Mouse (Mus musculus) brain, adult 2 months (tissue): Measurements from ENCODE around the gene Slc6a5.

ENCODE experiments used
- DNase-seq: peaks from one replicate; pipeline ENCODE4 v3.0.0; 2011; ENCODE audit warnings: low read depth, low spot score

Slc6a5 gene

DNA sequence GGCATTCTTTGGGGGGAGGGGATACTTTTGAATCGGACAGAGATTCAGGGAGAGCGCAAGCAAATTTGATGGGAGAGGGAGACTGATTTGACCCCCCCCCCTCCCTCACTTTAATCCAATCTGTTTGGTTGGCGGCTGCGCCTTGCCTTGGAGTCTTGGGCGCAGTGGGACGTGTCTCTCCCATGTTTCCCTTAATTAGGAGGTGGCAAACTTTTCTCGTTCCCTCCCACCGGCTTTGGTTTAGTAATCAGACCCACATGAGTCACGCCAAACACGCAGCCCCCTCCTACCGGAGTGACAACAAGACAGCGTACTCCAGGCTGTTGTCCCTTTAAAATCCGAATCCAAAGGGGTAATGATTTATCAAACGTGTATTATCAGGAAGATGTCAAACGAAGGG, at the start of gene Slc6a5:
Gene Slc6a5 (plus strand): TSS at position 297 of the 400 bp plus-strand sequence.
- no peak for DNase-seq

DNA sequence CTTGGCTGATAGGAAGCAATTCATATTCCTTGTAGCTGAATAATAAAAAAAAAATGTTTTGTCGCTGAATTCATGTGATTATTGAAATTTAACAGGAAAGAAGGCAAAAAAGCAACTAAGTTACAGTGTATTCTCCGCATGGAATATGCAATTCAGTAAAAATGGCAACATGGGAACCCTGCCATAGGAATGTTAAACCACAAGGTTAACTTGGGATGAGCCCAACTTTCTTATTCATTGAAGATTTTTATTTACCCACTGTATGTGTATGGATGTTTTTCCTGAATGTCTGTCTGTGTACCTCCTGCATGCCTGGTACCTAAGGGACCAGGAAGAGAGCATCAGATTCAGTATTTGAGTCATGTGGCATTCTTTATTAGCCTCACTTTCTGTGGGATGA, 48.8 kb upstream of the Slc6a5 start:
- DNase-seq = no peak

GRCm38 (mm10) chr7:49863753-49864152, 46.2 kb upstream of the Slc6a5 start:
- no peak for DNase-seq

- DNase-seq = peak; percentile 55
These were observed 40.3 kb upstream of the Slc6a5 start for GRCm38 (mm10) chr7:49869656-49870055.

- DNase-seq = peak; percentile 60
These were observed 39.7 kb upstream of the Slc6a5 start for GRCm38 (mm10) chr7:49870276-49870675.

- no peak for DNase-seq
These were observed 32.6 kb upstream of the Slc6a5 start for GRCm38 (mm10) chr7:49877307-49877706.

- no peak for DNase-seq
These were observed 30.9 kb upstream of the Slc6a5 start for GRCm38 (mm10) chr7:49879051-49879450.

DNA sequence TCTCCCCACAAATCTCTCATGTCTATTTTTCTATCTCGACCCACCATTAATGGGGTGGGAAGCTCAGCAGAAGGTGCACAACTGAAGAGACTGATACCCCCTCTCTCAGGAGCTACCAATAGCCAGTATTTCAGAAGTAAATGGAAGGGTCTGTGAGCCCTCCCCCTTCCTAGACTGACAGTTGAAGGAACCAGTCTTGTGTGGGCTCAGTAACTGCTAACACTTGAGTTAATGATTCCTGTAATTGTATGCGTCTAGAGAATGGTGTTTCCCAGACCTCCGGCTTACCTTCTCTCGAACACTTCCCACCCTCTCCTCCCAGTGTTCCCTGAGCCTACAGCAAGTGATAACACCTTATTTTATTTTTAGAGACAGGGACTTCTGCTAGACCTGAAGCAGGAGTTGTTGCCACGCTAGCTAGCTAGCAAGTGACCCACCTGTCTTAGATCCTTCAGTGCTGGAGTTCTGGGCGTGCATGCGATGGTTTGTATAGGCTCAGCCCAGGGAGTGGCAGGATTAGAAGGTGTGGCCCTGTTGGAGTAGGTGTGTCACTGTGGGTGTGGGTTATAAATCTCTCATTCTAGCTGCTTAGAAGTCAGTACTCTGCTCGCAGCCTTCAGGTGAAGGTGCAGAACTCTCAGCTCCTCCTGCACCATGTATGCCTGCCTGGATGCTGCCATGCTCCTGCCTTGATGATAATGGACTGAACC, 29.8 kb upstream of the Slc6a5 start:
- no peak for DNase-seq

DNA sequence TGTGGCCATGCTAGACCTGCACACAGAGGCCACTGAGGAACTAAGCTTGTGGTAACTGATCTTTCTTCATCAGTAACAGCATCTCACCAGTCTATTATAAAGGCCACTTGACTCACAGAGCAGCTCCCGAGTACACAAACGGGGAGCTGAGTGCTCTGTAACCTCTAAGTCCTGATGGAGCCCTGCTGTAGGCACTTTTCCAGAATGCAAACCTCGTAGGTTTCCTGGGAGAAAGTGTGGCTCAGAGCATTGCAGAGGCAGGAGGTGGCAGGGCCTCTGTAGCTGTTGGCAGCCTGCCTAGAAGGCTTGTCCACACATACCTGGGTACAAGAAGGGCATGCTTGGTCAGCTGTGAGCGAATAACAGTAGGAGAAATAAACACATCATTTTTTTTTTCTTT, 27.7 kb upstream of the Slc6a5 start:
- DNase-seq = peak; percentile 56

- DNase-seq = peak; percentile 67
These were observed 27.1 kb upstream of the Slc6a5 start for GRCm38 (mm10) chr7:49882694-49883389.

GRCm38 (mm10) chr7:49887776-49888390, 22.1 kb upstream of the Slc6a5 start:
- no peak for DNase-seq

GRCm38 (mm10) chr7:49894786-49895185, 15.2 kb upstream of the Slc6a5 start:
- no peak for DNase-seq

DNA sequence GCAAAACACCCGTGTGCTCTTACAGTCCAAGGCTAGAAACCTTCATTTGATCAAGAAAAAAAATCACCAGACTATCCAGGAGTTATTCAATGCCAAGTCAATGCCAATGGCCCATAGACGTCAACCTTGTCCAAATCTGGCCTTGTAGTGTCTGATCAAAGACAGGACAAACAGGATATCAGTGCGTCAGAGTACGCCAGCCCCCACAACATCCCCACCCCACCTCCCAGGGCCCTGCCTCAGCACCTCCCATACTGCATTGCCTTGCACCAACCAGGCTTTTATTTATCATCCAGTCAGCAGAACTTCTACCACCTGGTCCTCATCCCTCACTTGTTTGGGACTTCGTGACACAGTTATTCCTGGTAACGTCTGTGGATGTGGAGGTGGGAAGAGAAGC, 14.7 kb upstream of the Slc6a5 start:
- DNase-seq = peak; percentile 16

- no peak for DNase-seq
These were observed 7.9 kb upstream of the Slc6a5 start for GRCm38 (mm10) chr7:49902003-49902552.

- no peak for DNase-seq
These were observed 2.5 kb upstream of the Slc6a5 start for GRCm38 (mm10) chr7:49907191-49908171.

- DNase-seq = no peak
These were observed 1.6 kb upstream of the Slc6a5 start for GRCm38 (mm10) chr7:49908181-49908855.

- no peak for DNase-seq
These were observed 945 bp upstream of the Slc6a5 start for GRCm38 (mm10) chr7:49908990-49909411.

GRCm38 (mm10) chr7:49910361-49910760, 415 bp downstream of the Slc6a5 start:
- no peak for DNase-seq

GRCm38 (mm10) chr7:49911147-49911946, 1.4 kb downstream of the Slc6a5 start:
- DNase-seq = no peak

- DNase-seq = no peak
These were observed 2.0 kb downstream of the Slc6a5 start for GRCm38 (mm10) chr7:49911947-49912262.
